Mouse (Mus musculus) liver, embryonic 13.5 days (tissue): ENCODE measurements at regions not wholly inside any gene's neighbourhood (a gene's known extent, or its start where the extent isn't known, plus 50 kb on each side); places are given as distances from the start of the nearest gene placed in this dataset.

ENCODE experiments used
- ATAC-seq: fragments of 200-750 bp; cut with Nextera tagmentation; 2 replicates; pipeline ENCODE4 v1.8.0; 2017; ENCODE audit warnings: low read depth, mild to moderate bottlenecking, moderate number of reproducible peaks, moderate library complexity
- DNase-seq: peaks from one replicate; pipeline ENCODE4 v3.0.0; 2022
- H3K27ac ChIP-seq: fragments of 300-500 bp; sonication (generic); 2 replicates; pipeline ENCODE4 v1.5.1; 2015; ENCODE audit warnings: moderate library complexity, mild to moderate bottlenecking, inconsistent platforms
- H3K27me3 ChIP-seq: fragments of 300-500 bp; sonication (generic); 2 replicates; pipeline ENCODE4 v1.6.1; 2015; ENCODE audit warnings: mild to moderate bottlenecking, inconsistent platforms
- H3K36me3 ChIP-seq: fragments of 300-500 bp; sonication (generic); 2 replicates; pipeline ENCODE4 v1.6.1; 2015; ENCODE audit warnings: mild to moderate bottlenecking, inconsistent platforms
- H3K4me1 ChIP-seq: fragments of 300-500 bp; sonication (generic); replicated peaks from 2 replicates; pipeline ENCODE4 v1.6.1; 2015; ENCODE audit warnings: inconsistent platforms
- H3K4me2 ChIP-seq: fragments of 300-500 bp; sonication (generic); 2 replicates; pipeline ENCODE4 v1.6.1; 2015; ENCODE audit warnings: inconsistent platforms, mild to moderate bottlenecking, moderate library complexity
- H3K4me3 ChIP-seq: fragments of 300-500 bp; sonication (generic); replicated peaks from 2 replicates; pipeline ENCODE4 v1.5.1; 2015; ENCODE audit warnings: mild to moderate bottlenecking, inconsistent platforms
- H3K9ac ChIP-seq: fragments of 300-500 bp; sonication (generic); 2 replicates; pipeline ENCODE4 v1.6.1; 2015; ENCODE audit warnings: mild to moderate bottlenecking, inconsistent platforms
- H3K9me3 ChIP-seq: fragments of 300-500 bp; sonication (generic); replicated peaks from 2 replicates; pipeline ENCODE4 v1.6.1; 2016; ENCODE audit warnings: inconsistent platforms
- WGBS: fragments of 180-500 bp; shearing (Covaris S2); methylation state at CpG from one replicate; pipeline ENCODE4 v1.1.7; 2015; ENCODE audit not compliant: insufficient replicate concordance; 5-methylcytosine and 5-hydroxymethylcytosine counted together

- H3K9ac ChIP-seq = no peak overlapping the region
- no peaks in the 10 kb centered on the region for H3K4me1 ChIP-seq
- H3K4me3 ChIP-seq = no peak overlapping the region
- no peak for ATAC-seq
- 53% methylated on average over 5 of the region's 5 CpGs for WGBS
- no peak overlapping the region for H3K27ac ChIP-seq
- no peaks in the 10 kb centered on the region for H3K9me3 ChIP-seq
- H3K27me3 ChIP-seq = peaks cover 36% of the 10 kb centered on the region
- H3K36me3 ChIP-seq = no peaks in the 10 kb centered on the region
- no peak for DNase-seq
- no peak overlapping the region for H3K4me2 ChIP-seq
Observed at GRCm38 (mm10) chr15:38588268-38588667, 1162.9 kb downstream of the 4930447A16Rik start.

DNA sequence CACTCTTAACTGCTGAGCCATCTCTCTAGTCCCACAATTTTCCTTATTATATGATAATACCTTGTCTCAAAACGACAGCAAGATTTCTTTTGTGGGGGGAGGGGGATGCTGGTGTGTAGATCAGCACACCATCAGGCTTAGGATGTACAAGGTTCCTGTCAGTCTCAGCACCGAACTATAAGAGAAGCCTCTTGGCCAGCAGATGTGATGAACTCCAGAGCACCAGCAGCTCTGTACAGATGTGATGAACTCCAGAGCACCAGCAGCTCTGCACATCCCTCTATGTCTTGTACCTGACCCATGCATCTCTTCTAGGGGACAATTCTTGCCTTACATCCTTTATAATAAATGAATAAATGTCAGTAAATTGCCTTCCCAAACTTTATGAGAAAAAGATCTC is 1163.7 kb downstream of the 4930447A16Rik start:
- DNase-seq = no peak
- Histone ChIP-seq H3K9me3 (no peaks in the 10 kb centered on the region), H3K36me3 (no peaks in the 10 kb centered on the region), H3K27me3 (peaks cover 34% of the 10 kb centered on the region), H3K4me3 (no peak overlapping the region), H3K4me1 (no peaks in the 10 kb centered on the region), H3K9ac (no peak overlapping the region), H3K4me2 (no peak overlapping the region), H3K27ac (no peak overlapping the region)
- 47% methylated on average over 2 of the region's 2 CpGs for WGBS
- ATAC-seq = no peak

DNA sequence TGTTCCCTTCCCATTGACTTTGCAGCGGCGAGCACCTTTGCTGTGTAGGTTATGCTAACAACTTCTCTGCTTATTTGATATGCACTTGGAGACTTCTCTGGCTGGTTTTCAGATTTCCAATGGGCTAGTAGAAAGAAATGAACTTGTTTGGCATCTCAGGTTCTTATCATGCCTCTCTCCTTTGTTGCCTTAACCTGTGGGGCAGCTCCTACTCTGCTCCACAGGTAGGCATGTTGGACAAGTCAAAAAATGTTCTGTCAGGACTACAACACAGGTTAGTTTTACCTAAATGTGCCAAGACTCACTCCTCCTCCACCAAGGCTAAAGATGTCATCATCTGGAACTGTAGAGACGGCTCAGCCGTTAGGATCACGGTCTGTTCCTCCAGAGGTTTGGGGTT is 1164.3 kb downstream of the 4930447A16Rik start:
- H3K9ac ChIP-seq = no peak overlapping the region
- H3K9me3 ChIP-seq = no peaks in the 10 kb centered on the region
- ATAC-seq = no peak
- H3K27ac ChIP-seq = no peak overlapping the region
- H3K4me3 ChIP-seq = no peak overlapping the region
- H3K4me1 ChIP-seq = no peaks in the 10 kb centered on the region
- no peaks in the 10 kb centered on the region for H3K36me3 ChIP-seq
- no peak for DNase-seq
- H3K27me3 ChIP-seq = peaks cover 34% of the 10 kb centered on the region
- WGBS = 86% methylated on average over 5 of the region's 5 CpGs
- H3K4me2 ChIP-seq = no peak overlapping the region

DNA sequence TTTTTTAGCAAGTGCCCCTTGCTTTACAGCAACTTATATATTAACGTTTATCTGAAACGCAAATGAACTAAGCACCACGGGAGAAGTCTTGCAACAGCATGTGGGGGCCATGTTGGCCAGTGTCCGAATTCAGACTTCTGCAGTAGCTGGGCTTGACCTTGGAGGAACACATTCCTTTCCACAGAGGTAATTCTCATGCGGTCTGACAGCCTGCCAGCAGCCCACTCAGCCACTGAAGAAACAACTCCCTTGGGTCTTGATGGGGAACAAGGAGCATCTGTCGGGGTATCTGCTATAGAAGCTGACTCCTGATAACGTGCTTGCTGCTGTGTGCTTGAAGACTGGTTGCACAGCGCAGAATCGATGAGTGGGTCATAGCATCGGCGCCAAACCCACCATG is 1168.7 kb downstream of the 4930447A16Rik start:
- DNase-seq = no peak
- Histone ChIP-seq H3K27me3 (0 out of 2 replicates have a peak, but pooled peaks cover 14% of the 10 kb centered on the region), H3K36me3 (no peaks in the 10 kb centered on the region), H3K9ac (no peak overlapping the region), H3K9me3 (no peaks in the 10 kb centered on the region), H3K4me2 (no peak overlapping the region), H3K4me3 (no peak overlapping the region), H3K4me1 (0 out of 2 replicates have a peak, but pooled peaks cover 5% of the 10 kb centered on the region), H3K27ac (no peak overlapping the region)
- no peak for ATAC-seq
- 75% methylated on average over 11 of the region's 11 CpGs for WGBS

GRCm38 (mm10) chr15:38594747-38595146 is 1169.4 kb downstream of the 4930447A16Rik start:
- no peak overlapping the region for H3K4me2 ChIP-seq
- DNase-seq (no peak), ATAC-seq (no peak)
- H3K27me3 ChIP-seq = 0 out of 2 replicates have a peak, but pooled peaks cover 8% of the 10 kb centered on the region
- H3K4me1 ChIP-seq = 0 out of 2 replicates have a peak, but pooled peaks cover 5% of the 10 kb centered on the region
- no peaks in the 10 kb centered on the region for H3K9me3 ChIP-seq
- H3K27ac ChIP-seq = no peak overlapping the region
- 86% methylated on average over 2 of the region's 2 CpGs for WGBS
- H3K4me3 ChIP-seq = no peak overlapping the region
- no peaks in the 10 kb centered on the region for H3K36me3 ChIP-seq
- no peak overlapping the region for H3K9ac ChIP-seq

- Histone ChIP-seq H3K36me3 (no peaks in the 10 kb centered on the region), H3K4me2 (no peak overlapping the region), H3K9me3 (no peaks in the 10 kb centered on the region), H3K4me1 (0 out of 2 replicates have a peak, but pooled peaks cover 5% of the 10 kb centered on the region), H3K27me3 (0 out of 2 replicates have a peak, but pooled peaks cover 6% of the 10 kb centered on the region), H3K9ac (no peak overlapping the region), H3K4me3 (no peak overlapping the region), H3K27ac (no peak overlapping the region)
- ATAC-seq (no peak), DNase-seq (no peak)
- 55% methylated on average over 4 of the region's 4 CpGs for WGBS
Observed at GRCm38 (mm10) chr15:38595820-38596219, 1170.5 kb downstream of the 4930447A16Rik start.

DNA sequence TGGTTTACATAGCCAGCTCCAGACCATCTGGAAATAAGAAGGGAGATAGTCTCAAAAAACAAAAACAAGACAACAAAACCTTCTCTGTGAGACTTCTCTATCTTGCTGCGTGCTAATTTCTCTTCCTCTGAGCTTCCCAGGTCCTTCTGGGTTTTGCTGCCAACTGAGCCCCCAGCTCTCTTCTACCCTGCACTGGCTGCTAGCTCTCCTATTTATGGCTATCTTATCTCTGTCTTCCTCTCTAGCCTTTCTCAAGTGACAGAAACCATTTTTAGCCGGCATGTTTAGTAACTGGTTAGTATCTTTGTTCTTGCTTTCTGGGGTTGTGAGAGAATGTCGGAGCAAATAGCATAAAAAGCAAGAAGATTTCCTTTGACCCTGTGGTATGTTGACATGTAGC is 1172.1 kb downstream of the 4930447A16Rik start:
- no peak for DNase-seq
- H3K27me3 ChIP-seq = 0 out of 2 replicates have a peak, but pooled peaks cover 2% of the 10 kb centered on the region
- no peaks in the 10 kb centered on the region for H3K9me3 ChIP-seq
- H3K36me3 ChIP-seq = no peaks in the 10 kb centered on the region
- H3K4me2 ChIP-seq = no peak overlapping the region
- H3K4me1 ChIP-seq = 0 out of 2 replicates have a peak, but pooled peaks cover 5% of the 10 kb centered on the region
- no peak overlapping the region for H3K4me3 ChIP-seq
- H3K27ac ChIP-seq = no peak overlapping the region
- H3K9ac ChIP-seq = no peak overlapping the region
- ATAC-seq = no peak
- 34% methylated on average over 3 of the region's 3 CpGs for WGBS

GRCm38 (mm10) chr15:38601436-38601835 is 1176.1 kb downstream of the 4930447A16Rik start:
- ATAC-seq (no peak), DNase-seq (no peak)
- H3K4me3 ChIP-seq = no peak overlapping the region
- 0 out of 2 replicates have a peak, but pooled peaks cover 5% of the 10 kb centered on the region for H3K4me1 ChIP-seq
- WGBS = 77% methylated on average over 7 of the region's 7 CpGs
- no peaks in the 10 kb centered on the region for H3K9me3 ChIP-seq
- no peak overlapping the region for H3K9ac ChIP-seq
- H3K4me2 ChIP-seq = no peak overlapping the region
- H3K36me3 ChIP-seq = no peaks in the 10 kb centered on the region
- H3K27me3 ChIP-seq = no peaks in the 10 kb centered on the region
- H3K27ac ChIP-seq = no peak overlapping the region

DNA sequence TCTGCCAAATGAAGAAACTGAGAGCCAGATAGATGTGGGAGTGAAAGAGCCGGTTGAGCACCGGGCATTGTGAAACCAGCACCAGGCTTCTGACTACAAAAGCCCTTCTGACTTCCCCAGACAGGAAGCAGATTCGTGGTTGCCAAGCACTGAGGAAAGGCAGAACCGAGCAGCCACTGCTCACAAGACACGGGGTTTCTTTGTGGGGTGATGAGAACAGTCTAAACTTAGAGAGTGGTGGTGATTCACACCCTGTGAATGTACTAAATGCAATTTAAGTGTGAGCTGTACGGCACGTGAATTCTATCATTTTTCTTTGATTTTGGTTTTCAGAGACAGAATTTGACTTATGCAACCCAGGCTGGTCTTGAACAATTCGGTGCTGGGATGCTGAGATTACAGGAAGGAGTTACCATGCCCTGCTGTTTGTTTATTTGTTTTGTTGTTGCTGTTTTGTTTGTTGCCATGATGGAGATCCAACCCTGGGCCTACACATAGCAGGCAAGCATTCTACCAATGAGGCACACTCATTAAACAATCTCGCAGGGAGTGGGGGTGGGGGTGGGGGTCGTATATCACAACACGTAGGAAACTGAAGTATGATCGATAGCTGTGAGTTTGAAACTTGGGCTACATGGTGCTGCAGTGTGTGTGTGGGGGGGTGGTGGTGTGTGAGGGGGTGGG is 1177.0 kb downstream of the 4930447A16Rik start:
- H3K9ac ChIP-seq = no peak overlapping the region
- WGBS = 35% methylated on average over 12 of the region's 12 CpGs
- no peaks in the 10 kb centered on the region for H3K9me3 ChIP-seq
- H3K4me2 ChIP-seq = no peak overlapping the region
- no peak overlapping the region for H3K4me3 ChIP-seq
- no peaks in the 10 kb centered on the region for H3K27me3 ChIP-seq
- 0 out of 2 replicates have a peak, but pooled peaks cover 5% of the 10 kb centered on the region for H3K4me1 ChIP-seq
- ATAC-seq = no peak
- DNase-seq = no peak
- H3K36me3 ChIP-seq = no peaks in the 10 kb centered on the region
- H3K27ac ChIP-seq = no peak overlapping the region

GRCm38 (mm10) chr15:38603918-38604317 is 1178.6 kb downstream of the 4930447A16Rik start:
- Histone ChIP-seq H3K9ac (no peak overlapping the region), H3K4me3 (no peak overlapping the region), H3K27ac (no peak overlapping the region), H3K36me3 (no peaks in the 10 kb centered on the region), H3K9me3 (no peaks in the 10 kb centered on the region), H3K4me2 (no peak overlapping the region), H3K27me3 (no peaks in the 10 kb centered on the region), H3K4me1 (no peaks in the 10 kb centered on the region)
- 65% methylated on average over 5 of the region's 5 CpGs for WGBS
- ATAC-seq = no peak
- no peak for DNase-seq

DNA sequence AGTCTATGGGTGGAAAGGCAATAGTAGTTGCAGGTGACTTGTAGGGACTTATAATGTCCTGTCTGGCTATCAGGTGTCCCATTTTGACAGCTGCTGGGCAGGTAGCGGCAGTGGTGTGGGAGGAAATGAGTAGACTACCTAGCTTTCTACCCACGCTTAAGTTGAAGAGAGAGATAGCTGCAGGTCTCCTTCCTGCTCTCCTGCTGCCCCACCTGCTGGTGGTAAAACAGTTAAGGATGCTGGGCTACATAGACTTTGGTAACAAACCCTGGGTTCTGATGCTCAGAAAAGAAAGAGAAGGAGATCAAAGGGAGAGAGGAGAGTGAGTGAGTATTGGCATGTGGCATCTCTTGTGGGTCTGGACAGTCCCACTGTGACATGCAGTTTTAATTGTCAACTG is 1182.0 kb downstream of the 4930447A16Rik start:
- Histone ChIP-seq H3K9me3 (0 out of 2 replicates have a peak, but pooled peaks cover 3% of the 10 kb centered on the region), H3K36me3 (no peaks in the 10 kb centered on the region), H3K27ac (no peak overlapping the region), H3K27me3 (no peaks in the 10 kb centered on the region), H3K9ac (no peak overlapping the region), H3K4me2 (no peak overlapping the region), H3K4me1 (no peaks in the 10 kb centered on the region), H3K4me3 (no peak overlapping the region)
- ATAC-seq (no peak), DNase-seq (peak; percentile 12)
- 50% methylated on average over 2 of the region's 2 CpGs for WGBS
